Mouse (Mus musculus): ENCODE measurements around the gene Spag17.

- TF ChIP-seq POLR2A (IDR thresholded peaks at IDR 0.05; ENCODE audit: insufficient read depth, low read depth, low read length), result no peak
- TF ChIP-seq CTCF (IDR thresholded peaks at IDR 0.05; ENCODE audit: insufficient read depth, low read depth, low read length), result no peak
Measured at GRCm38 (mm10) chr3:100031291-100031690, 146.1 kb downstream of the Spag17 start.

Data from olfactory bulb, adult 2 months (tissue).